Mouse (Mus musculus) gastrocnemius, adult 2 months (tissue): ENCODE results near the gene Sgip1. TPM values are rescaled to one million over a fixed set of nuclear protein-coding genes. Genes with fewer than 3 reads are reported as not detected.

Experiments
- DNase-seq: peaks from one replicate; pipeline ENCODE4 v3.0.0; 2022
- H3K27ac ChIP-seq: fragments of 200-600 bp; 2 replicates; pipeline ENCODE4 v1.8.1; 2022; ENCODE audit warnings: mild to moderate bottlenecking
- H3K4me3 ChIP-seq: fragments of 200-600 bp; 2 replicates; pipeline ENCODE4 v1.8.1; 2022; ENCODE audit warnings: mild to moderate bottlenecking, moderate library complexity
- CTCF ChIP-seq: fragments of 200-600 bp; IDR thresholded peaks from 2 replicates; pipeline ENCODE4 v1.8.1; 2022; ENCODE audit warnings: antibody characterized with exemption, mild to moderate bottlenecking, moderate library complexity
- intact Hi-C: fragments of 180-260 bp; cut with DNase I; formaldehyde crosslinking; loops from one replicate; pipeline ENCODE4 v1.15.1; 2025
- total RNA-seq, 2 experiments: library from RNA; stranded (reverse); gene quantifications; 2 replicates each; pipeline ENCODE4 v1.2.3; 2021

Gene Sgip1
- total RNA-seq, 2 experiments from 2014 or later = 1.8 to 2.4 TPM

DNA sequence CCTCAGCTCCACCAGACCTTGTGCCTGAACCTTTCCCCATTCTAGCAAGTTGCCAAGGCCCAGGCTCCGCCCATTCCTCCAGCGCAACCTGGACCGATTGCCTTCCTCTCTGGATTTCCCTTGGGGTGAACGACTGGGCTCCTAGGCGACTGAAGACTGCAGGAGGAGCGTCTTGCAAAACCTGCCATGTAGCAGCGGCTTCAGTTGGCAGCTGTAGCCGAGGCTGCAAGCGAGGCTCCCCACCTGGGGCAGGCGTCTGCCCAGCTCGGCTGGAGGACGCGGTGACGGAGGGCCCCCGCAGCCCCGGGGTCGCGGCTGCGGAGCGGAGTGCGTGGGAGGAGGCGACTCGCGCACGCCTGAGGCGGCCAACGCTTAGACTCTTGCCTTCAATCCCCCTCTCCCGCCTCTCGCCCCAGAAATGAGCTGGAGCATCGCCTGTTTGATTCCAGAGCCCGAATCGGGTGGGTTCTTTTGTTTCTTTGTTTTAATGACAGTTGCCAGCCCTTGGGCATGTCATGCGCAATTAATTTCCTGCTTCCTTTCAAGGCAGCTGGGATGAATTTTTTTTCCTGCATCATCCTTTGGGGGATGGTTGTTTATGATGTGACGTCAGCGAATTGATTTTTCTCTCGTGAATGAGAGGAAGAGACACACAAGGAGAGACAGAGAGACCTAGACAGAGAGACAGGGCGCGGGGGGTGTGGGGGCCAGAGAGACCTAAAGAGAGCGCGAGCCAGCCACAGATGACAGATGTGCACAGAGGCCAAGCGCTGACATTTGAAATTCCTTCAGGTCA, 18.2 kb downstream of the Sgip1 start:
- peak; percentile 48 for DNase-seq
- peak overlapping the region; percentile 80 for H3K27ac ChIP-seq
- TF ChIP-seq CTCF = no peak

DNA sequence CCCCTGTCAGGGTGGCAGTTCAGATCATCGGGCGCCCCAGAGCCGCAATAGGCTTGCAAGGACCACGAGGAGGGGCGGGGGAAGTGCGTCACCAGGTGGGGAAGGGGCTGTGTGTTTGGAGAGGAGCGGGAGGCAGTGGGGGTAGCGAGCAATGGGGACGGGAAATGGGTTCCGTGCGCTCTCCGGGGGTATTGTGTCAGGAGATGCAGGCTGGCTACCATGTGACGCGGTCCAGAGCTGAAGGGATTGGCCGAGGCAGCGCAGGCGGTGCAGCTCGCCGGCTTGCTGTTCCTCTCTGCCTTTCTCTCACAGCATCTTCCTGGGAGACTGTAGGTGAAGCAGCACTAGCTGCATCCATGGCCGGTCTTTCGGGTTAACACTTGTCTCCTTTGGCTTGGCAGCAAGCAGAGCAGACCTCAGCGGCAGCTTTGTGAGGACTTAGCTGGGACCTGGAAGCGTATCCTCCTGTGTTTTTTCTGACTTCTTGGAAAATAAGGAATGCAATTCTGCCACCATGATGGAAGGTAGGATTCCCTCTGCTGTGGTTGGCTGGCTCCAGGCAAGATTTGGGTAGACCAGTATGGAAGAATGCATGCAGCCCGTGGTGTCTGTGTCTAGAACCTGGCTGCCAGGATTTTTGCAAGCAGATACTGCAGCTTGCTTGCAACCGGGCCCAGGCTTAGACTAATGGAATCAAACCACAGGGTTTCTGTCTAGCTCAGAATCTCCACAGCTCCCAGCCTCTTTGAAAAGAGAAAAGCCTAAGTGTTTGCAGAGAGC, 19.1 kb downstream of the Sgip1 start:
- Histone ChIP-seq H3K4me3 (peak overlapping the region; percentile 78), H3K27ac (peak overlapping the region; percentile 80)
- DNase-seq = peak; percentile 75
- intact Hi-C loops = no loop called here
- no peak for TF ChIP-seq CTCF

More for the DNA sequence above, 18.2 kb downstream of the Sgip1 start:
- intact Hi-C loops = no loop called here
- peak overlapping the region; percentile 78 for H3K4me3 ChIP-seq

DNA sequence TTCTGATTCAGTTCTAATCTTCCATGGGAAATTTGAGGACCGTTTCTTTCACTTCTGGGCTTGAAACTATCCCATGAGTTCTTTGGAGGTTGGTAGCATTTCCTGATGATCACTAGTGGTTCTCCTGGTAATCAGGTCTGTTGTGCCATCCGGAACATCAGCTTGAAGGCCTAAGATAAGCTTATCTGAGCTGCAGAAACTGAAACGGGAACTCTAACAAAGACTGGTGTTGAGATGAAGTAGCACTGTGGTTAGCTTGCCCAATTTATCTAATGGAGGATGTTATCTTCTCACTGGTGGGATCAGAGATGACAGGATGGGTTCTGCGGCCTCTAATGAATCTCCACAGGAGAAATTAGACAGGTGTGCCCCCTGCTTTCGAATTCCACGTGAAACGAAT, 21.0 kb downstream of the Sgip1 start:
- intact Hi-C loops = no loop called here
- H3K27ac ChIP-seq = no peak overlapping the region
- H3K4me3 ChIP-seq = 0 out of 2 replicates have a peak overlapping the region, but pooled peaks have one; percentile 23
- DNase-seq = no peak
- TF ChIP-seq CTCF = no peak

DNA sequence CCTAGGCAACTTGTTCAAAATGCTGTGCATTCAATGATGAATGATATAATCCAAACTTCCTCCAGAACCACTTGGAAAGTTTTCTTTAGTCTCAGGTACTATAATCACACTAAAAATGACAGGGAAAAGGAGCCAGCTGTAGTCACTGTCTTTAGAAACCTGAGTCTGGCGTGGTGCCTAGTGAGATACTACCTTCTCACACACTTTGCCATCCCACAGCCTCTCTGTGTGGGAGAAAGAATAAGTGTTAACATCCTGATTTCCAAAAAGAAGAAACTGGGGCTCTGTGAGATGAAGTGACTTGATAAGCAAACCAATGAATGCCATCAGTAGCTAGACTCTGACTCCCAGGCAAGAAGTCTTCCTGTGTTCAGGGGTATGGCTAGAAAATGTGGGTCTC, 28.0 kb downstream of the Sgip1 start:
- Histone ChIP-seq H3K27ac (no peak overlapping the region), H3K4me3 (no peak overlapping the region)
- TF ChIP-seq CTCF = no peak
- intact Hi-C loops = no loop called here
- no peak for DNase-seq

DNA sequence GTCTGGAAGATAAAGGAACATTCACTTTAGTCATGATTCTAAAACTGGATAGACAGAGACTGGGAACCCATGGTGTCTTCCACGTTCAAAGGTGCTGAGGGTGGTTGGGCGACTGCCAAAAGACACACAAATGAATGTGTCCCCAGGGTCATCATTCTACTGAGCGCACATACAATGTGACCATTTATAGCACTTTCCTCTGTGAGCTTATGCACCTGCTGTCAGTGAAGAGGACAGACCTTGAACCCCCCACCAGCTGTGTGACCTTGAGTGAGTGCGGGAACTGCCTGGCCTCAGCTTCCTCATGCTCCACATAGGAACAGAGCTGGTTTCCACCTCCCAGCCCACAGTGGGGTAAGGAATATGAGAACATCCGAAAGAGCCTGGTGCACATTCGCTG, 28.8 kb downstream of the Sgip1 start:
- Histone ChIP-seq H3K27ac (no peak overlapping the region), H3K4me3 (no peak overlapping the region)
- TF ChIP-seq CTCF = no peak
- intact Hi-C loops = no loop called here
- no peak for DNase-seq

DNA sequence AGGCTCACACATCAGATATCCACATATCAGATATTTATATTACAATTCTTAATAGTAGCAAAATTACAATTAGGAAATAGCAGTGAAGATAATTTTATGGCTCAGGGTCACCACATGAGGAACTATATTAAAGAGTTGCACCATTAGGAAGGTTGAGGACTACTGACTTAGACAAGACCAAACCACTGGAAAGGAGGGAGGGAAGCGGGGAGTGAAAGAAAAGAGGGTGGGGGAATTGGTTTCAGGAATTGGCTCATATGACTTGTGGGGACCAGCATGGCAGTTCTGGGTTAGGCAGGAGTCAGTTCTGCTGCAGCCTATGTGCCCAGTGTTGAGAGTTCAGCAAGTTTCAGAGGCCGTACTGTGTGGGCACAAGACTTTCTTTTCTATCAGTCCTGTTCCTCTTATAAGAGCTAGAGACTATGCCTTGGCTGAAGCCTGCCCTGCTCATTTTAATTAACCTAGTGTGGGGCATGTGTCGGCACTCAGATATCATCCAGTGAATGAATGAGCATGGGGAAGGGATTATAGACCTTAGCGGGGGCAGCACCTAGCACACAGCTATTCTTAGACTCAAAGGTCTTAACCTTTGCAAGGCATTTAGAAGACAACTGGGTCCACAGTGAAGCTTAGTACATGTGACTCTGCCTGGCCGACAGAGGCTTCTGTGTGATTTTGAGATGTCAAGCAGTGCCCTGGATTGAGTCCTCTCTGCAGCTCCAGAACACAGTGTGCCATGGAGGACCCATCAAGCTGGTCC, 30.7 kb downstream of the Sgip1 start:
- intact Hi-C loops = no loop called here
- no peak overlapping the region for H3K27ac ChIP-seq
- no peak for TF ChIP-seq CTCF

DNA sequence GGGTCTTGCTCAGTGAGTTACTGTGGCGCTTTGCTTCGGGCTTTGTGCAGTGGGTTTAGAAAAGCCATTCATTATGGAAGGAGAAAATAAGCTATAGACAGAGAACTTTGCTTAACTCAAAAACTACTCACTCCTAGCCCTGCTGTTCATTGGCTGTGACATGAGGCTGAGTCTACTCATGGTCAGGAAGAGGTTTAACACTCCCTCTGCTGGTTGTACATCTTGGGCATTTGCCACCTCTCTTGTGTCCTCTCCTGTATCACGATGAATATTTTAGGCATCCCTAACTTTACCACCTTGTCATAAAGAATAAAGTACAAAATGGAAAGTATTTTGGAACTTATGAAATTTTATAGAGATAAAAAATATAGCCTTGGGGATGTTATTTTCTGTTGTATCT, 32.1 kb downstream of the Sgip1 start:
- Histone ChIP-seq H3K4me3 (no peak overlapping the region), H3K27ac (no peak overlapping the region)
- no peak for TF ChIP-seq CTCF
- intact Hi-C loops = no loop called here
- DNase-seq = no peak

More for the DNA sequence above, 30.7 kb downstream of the Sgip1 start:
- no peak overlapping the region for H3K4me3 ChIP-seq
- DNase-seq = no peak

DNA sequence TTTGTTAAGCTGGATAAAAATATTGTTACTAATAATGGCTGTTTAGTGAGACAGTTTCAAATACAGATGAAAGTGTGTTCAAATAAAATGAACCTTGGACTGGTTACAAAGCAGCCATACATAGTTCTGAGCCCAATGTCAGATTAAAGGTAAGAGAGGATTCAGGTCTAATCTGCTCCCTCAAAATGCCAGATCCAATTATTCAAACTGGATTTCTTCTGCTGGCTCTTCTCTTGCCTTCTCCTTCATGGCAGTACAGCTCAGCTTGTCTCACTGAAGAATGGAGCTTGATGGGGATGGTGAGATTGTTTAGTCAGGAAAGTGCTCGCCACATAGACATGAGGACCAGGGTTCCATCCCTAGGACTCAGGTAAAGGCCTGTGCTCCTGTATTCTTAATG, 32.7 kb downstream of the Sgip1 start:
- Histone ChIP-seq H3K27ac (no peak overlapping the region), H3K4me3 (no peak overlapping the region)
- no peak for DNase-seq
- no peak for TF ChIP-seq CTCF
- intact Hi-C loops = no loop called here

DNA sequence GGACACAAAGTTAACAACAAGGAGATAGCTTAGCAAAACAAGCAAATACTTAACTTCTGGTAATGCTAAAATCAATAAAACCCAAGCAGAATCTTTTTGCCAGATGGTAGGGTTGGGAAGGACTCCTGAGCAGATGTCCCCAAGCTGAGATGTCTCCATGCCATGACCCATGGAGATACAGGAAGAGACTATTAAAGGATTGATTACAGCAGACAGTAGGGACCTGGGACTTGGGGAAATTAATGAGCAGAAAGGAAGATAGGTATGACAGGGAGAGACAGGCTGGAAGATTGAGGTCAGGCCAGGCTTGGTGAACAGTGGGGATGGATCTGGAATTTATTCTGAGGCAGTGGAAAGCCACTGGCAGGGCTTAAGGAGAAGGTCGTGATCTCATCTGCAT, 33.5 kb downstream of the Sgip1 start:
- no peak overlapping the region for H3K27ac ChIP-seq
- no peak for TF ChIP-seq CTCF
- DNase-seq = no peak
- no peak overlapping the region for H3K4me3 ChIP-seq
- intact Hi-C loops = no loop called here

DNA sequence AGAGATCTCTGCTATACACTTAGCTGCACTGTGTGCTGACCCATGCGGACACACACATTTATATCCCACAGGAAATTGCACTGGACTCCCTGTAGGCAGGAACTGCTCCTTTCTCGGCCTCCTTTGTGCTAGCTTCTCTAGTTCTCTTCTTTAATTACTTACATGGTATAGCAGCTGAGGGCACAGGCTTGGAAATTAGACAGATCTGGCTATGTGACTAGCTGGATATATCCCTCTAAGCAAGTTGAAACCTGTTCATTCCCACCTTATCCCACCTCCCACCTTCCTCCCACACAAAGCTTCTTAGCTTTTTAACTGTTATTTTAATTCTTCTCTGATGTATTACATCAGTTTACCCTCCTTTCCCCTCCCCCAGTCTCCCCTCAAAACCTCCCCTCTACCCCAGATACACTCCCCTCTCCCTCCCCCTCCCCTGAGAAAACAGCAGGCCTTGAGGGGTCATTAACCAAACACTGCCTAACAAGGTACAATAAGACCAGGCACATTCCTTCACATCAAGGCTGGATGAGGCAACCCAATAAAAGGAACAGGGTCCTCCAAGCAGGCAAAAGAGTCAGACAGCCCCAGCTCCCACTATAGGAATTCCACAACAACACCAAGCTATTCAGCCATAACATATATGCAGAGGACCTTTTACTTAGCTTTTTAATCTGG, 34.6 kb downstream of the Sgip1 start:
- DNase-seq = no peak
- intact Hi-C loops = no loop called here
- Histone ChIP-seq H3K27ac (no peak overlapping the region), H3K4me3 (no peak overlapping the region)
- no peak for TF ChIP-seq CTCF

DNA sequence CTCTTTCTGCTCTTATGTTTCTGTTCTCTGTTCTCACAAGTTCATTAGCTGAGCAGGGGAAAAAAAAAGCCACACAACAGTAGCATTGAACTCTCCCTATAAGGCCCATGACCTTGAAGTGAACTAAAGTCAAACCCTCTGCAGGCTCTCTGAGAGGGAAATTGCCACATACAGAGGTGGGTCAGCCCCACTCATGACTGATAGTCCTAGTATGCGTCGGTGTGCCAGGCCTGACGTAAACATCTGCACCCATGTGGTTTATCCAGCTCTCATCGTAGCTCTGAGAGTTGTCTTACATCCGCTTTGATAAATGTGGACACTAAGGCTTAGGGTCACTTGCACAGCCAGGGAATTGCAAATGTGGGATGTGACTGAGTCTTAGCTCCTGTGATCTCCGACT, 38.8 kb downstream of the Sgip1 start:
- no peak overlapping the region for H3K4me3 ChIP-seq
- H3K27ac ChIP-seq = no peak overlapping the region
- intact Hi-C loops = no loop called here
- TF ChIP-seq CTCF = no peak
- no peak for DNase-seq

DNA sequence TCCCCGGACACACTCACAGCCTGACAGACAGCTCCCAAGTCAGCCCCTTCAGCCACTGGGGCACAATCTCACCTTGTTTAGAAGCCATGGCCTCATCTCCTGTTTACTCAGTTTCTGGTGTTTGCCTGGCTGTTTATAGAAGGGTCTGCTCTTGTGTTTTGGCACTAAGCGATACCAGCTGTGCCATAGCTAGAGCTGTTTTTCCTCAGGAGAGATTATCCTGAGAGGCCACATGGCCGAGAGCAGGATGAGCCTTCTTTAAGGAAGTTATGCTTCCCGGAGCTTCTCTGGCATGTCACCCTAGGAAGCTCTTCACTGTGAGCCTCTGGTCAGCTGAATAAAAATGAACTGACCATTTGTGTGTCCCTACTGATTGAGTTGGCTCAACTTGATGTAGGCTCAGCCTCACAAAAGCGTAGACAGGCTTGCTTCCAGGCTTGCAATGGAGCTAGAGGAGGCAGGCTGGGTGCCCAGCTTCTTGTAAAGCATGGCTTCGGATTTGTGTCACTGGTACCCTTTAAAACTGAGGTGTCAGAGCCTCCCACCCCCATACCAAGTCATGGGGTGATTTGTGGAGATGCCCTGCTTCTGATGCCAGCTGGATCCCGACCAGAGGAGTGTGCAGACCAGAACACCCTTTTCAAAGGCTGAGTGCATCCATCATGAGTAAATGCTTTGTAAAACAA, 42.1 kb downstream of the Sgip1 start:
- intact Hi-C loops = no loop called here
- DNase-seq = peak; percentile 40
- Histone ChIP-seq H3K27ac (peak overlapping the region; percentile 28; the same call in 1 of the 2 replicates), H3K4me3 (no peak overlapping the region)
- TF ChIP-seq CTCF = no peak
